Mouse (Mus musculus) adrenal gland, adult 18-20 months (tissue): ENCODE data around the gene Cfap161. TPM values are rescaled to one million over a fixed set of nuclear protein-coding genes. Genes with fewer than 3 reads are reported as not detected.

Experiments
- DNase-seq, 2 experiments: peaks; one replicate each; pipeline ENCODE4 v3.0.0; 2021 to 2022; ENCODE audit warnings: low spot score in 2 of 2
- total RNA-seq, 2 experiments: library from RNA; stranded (reverse); gene quantifications; 1 replicate in 1 of 2; 2 replicates in 1 of 2; pipeline ENCODE4 v1.2.3; 2021

Cfap161 gene
- total RNA-seq, 2 experiments from 2014 or later: 0.63 to 0.74 TPM

DNA sequence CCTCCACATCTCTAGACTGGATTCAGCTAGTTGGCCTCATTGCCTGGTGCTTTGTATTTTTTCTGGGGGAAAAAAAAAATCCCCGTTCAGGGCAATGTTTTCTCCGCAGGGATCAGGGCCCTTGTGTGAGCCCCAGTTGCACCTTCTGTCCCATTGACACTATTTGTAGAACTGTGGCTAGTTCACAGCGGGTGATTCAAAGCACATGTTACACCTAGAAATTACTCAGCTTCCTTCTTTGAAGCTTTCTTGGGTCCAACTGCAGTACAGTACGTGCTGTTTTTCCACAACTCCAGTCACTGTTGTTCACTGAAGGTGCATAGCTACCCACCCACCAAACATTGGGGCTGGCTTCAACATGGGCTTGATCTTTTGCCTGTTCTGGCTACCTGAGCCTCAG is 9.1 kb upstream of the Cfap161 start:
- no peak for DNase-seq

DNA sequence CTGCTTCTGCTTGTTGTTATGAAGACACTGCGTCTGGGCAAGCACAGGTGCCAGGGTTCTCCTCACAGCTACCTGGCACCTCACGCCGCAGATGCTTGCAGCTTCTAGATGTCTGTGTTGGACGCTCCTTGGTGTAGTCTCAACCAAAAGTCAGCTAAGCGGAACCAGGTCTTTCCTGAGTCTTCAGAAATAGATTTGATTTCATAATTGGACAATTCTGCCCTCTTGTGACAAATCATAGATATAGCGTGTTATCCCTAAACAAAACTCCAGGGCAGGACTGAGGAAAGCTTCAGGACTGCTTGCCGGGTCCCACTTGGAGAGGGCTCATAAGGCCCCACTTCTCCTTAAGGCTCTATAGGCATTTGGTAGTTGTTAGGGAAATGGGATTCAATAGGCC is 7.8 kb upstream of the Cfap161 start:
- no peak for DNase-seq

DNA sequence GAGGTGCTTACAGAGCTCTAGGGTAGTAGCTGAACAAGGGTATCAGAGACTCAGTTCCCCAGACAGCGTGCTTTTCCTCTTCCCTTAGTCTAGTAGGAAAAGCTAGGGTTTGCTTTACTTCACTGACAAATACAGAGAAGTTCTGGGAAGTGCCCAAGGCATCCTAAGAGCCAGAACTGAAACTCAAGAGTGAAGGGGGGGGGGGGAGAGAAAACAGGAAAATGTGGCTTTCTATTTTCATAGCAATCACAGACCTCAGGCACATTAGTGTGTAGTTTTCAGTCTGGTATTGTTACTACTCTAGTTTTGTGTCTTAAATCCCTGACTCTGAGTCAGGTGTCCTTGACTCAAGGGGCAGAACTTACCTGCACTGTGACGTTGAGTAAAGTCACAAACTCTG is 7.3 kb upstream of the Cfap161 start:
- DNase-seq: no peak

DNA sequence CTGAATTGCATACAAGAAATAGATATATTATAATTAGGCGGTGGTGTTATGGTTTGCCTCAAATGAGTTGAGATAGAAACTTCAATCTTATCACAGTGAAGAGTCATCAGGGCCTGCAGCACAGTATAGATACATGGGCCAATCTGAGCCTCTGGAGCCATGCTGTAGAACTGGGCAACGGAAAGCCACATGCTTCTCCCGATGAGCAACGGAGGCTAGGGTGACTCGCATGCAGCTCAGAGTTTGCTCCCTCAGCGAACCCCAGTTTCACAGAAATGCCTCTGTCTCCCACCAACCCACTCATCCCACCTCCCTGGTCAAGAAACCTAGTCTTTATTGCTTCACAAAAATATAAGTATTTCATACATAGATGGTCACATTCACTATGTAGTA is 6.8 kb upstream of the Cfap161 start:
- no peak for DNase-seq

DNA sequence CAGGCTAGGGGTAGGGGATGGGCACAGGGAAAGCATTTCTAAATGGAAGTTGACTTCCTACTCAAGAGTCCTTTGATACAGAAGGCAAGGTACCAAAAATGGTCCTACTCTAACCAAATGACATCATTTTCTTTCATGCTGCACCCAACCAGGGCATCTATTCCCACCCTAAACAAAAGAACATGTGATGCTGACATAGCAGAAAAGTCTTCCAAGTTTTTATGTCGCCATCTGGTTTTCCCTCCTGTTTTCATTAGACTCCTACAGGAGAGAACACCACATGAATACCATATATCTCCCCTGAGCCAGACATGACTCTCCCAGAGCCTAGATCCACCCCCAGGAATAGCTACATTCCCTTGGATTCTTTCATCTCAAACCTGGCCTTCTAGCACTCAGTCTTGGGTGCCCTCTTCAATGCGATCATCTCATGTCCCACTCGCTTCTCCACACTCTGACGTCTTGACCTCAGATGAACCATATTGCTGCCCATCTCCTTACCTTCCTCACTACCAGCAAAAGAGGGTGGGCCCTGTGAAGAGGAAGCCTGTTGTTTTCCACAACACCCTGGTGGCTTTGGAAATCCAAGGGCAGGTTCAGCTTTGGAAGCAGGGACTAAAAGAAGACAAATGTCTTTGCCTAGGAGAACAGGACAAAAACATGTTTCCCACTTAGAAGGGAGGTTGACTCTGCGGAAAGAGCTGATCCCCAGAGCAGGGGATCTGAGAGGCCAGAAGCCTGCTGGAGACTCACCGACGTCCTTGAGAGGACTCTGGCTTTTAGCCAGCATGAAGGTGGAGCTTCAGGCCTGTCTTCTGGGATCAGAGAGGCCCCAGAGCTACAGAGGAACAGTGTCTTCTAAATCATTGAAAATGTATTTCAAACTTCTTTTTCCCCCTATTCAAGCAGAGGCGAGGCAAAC is 6.1 kb upstream of the Cfap161 start:
- no peak for DNase-seq

DNA sequence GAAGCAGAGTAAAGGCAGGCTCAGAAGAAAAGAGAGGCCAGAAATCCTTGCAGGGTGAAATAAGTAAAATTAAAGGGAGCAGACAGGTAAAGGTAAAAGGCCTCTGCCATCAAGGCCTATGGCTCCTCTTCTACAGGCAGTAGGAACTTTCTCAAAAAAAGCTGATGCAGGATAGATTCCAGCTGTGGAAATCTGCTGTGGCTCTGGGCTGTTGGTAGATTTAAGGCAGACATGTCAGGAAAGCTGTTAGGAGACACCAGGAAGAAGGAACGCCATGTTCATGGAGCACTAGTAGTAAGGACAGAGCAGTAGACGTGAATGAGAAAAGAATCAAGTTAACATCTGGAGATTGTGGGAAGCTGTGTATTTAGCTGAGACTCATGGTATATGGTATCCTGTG is 5.4 kb upstream of the Cfap161 start:
- no peak for DNase-seq

DNA sequence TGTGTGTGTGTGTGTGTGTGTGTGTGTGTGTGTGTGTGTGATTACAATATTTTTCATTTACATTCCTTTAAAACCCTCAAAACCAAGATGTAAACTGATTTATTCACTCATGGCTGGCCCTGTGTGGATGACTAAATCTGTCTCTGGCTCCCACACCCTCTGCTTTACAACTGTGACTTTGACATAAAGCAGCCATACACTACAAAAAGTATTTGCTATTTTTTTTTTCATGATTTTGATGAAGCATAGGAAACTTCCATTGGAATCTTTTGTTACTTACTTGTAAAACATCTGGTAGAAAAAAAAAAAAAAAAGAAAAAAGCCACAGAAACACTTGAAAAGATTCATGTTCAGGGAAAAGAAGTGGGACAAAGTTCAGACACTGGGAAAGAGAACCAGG is 3.3 kb upstream of the Cfap161 start:
- no peak for DNase-seq

DNA sequence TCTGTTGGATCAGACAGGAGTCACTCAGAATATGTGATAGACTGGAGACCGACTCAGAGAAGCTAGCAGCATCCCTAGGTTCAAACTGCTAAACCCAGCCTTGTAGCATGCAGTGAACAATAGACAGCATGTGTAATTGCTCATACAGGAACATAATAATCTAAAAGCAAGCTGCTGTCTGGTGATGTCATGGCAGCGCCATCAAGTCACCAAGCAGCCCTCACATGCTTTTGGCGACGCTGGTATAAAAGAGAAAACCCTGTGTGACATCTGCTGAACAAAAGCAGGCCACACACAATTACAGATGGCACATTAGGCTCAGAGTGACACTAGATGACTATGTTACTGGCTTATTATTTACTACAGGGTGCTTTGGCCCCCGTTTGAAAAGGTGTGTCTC is 1.5 kb upstream of the Cfap161 start:
- no peak for DNase-seq

DNA sequence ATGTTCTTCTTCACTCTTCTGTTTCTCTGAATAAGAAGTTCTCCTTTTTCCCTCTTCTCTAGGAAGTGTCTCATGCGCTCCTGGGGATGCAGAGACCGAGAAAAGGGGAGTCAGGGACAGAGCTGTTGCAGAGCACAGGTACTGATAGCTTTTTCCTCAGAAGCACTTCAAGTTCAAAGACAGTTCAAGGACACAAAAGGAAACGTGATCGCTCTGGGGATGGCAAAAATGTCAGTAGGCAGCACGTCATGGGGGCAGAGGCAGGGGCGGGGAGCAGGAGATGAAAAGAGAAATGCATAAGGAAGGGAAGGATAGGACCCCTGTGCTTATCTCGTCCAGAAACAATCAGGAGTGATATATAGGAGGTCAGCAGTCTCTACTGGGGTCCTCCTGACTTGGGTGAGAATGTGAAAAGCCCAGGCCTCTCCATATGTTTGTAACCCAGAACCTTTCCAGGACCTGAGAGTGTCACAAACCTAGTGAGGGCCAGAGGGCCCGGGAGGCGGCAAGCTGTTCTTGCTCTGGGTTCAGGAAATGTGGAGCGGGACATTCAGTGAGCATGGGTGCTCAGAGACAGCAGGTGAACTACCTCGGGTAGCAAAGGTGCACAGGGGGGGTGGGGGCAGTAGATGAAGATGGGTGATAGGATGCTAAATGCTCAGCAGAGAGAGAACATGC is 535 bp downstream of the Cfap161 start:
- DNase-seq: no peak

DNA sequence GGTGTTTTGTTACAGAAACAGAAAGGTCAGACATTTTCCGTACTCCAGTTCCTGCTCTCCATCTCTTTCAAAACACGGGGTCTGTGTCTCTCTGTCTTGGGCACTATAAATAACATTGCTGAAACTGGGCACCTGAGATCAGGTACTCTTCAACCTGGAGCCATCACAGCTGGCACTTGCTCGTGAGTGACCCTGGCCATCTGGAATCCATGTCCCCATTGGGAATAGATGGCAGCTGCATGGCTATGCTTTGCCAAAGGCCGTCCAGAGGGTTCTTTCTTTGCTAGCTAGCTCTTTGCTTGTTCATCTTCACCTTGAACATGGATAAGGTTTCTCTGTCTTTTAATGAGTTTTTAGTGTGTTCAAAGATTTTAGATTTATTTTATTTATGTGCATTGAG is 13.8 kb downstream of the Cfap161 start:
- no peak for DNase-seq

DNA sequence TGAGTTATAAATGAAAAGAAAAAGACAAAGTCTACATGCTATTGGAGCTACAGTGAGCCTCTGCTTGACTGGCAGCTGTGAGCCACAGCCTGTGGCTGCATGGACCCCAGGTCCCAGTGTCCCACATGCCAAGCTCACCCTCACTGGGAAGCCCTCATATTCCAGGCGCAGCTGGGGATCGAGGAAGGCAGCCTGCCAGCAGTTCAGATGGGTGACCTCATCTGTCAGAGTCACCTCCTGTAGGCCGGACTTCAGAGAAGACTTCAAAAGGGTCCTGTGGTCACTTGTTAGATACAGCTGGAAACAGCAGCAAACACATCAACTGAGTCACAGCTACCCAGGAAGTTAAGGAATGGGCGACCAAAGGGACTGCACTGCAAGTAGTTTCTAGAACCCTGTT is 14.7 kb downstream of the Cfap161 start:
- no peak for DNase-seq

DNA sequence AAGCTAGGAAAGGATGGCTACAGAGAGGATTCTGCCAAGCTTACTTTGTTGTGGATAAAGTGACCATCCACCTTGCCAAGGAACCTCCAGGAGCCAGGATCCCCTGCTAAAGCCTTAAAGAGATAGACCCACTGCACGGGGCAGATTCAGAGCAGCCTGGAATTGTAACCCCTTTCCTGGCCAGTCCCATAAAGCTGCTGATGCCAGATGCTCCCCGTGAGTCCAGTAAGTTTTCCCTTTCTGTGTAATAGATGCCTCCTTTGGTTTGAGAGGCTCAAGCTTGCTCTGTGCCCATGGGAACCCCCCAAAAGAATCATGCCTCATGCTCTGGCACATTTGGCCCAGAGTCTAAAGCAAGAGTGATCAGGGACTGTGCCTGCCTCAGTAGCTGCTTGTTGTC is 15.7 kb downstream of the Cfap161 start:
- no peak for DNase-seq

DNA sequence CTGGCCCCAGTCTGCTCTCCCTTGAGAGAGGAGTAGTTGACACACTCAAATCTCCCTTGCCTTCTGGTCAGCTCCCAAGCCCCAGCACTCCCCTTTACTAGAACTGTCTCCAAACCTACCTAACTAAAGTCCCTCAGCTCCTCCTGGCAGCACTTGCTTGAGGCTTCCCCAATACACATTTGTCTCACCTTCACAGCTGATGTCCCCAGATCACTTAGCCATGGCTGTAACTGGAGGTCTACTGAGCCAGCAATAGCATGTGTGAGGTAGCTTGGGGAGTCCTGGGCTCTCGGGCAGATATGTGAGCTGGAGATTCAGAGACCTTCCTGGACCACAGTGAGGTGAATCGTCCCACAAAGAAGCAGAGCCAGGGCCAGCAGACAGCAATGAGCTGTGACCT is 16.2 kb downstream of the Cfap161 start:
- no peak for DNase-seq

DNA sequence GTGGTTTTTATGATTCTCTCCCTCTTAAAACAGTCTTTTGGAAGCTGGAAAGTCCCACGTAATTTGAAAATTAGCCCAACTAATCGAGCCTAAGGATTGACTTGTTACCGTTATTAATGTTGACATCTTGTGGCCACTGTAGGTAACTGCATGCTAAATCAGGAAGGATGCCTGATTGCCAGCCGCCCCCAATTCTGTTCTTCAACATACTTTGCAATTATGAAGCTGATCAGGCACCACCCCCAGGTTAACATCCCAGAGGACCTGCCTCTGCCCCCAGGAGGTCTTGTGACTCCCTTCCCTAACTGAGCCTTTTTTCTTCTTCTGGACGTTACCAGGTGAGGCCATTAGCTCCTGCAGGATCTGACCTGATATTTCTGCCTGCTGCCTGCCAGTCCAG is 20.0 kb downstream of the Cfap161 start:
- no peak for DNase-seq

DNA sequence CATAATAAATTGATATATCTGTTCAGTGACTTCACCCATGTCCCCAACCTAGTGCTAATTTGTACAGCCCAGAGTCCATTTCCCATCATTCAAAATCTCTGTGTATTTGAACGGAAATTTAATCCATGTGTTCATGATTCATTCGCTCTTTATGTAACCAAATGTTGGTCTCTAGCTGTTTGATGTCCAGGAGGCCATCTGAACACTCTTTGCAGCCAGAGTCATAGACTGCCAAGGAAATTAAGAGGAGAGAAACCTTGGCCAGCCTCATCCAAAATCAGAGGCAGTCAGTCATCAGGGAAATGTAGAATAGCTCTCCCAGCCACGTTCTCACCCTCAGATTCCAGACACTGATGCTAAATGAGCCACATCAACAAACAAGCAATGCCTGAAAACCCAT is 31.0 kb downstream of the Cfap161 start:
- DNase-seq: no peak

DNA sequence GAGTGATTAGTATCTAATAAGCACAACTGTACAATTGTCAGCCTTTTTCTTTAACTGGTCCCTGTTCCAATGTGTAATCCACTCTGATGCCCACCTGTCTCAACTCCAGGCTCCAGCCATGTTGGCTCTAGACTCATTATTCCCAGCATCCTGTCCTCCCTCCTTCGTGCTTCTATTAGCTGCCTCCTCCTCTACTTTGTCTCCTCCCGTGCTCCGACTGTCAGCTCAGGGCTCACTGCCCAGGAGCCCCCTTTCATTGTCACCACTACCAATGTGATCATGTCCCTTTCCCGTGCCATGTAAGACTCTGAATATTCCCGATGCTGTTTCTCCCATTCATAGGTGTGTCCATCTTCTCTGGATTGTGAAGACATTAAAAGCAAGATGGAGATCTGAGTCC is 32.3 kb downstream of the Cfap161 start:
- no peak for DNase-seq

DNA sequence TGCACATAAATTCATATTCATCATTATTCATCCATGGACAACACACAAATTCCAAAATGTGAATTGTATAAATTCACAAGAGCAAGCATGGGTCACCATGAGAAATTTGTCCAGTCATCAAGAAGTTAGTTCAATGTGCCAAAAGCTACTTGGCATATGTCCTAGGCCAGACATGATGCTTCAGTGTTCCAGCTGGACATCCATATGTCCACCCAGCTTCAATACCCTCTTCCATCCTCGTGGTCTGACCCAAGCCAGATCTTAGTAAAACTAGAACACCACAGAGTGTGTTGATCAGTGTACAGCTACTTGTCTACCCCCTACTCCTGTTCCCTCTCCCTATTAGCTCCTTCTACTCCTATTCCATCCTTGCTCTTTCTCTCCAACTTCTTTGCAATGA is 43.6 kb downstream of the Cfap161 start:
- no peak for DNase-seq

DNA sequence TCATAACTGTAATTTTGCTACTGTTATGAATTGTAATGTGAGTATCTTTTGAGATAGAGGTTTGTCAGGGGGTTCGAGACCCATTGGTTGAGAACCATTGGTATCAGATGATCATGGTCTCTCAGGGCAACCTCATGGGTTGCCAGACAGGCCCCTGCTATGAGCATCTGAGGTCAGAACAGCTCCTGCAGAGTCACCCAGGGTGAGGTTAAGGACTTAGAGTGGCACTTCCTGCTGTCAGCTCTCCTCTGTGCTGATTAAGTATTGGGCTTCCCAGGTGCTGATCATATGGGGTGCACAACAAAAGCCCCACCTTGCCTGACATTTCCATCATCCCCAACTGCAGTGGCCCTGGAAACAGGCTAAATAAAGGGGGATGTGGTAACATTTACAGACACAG is 46.3 kb downstream of the Cfap161 start:
- no peak for DNase-seq

DNA sequence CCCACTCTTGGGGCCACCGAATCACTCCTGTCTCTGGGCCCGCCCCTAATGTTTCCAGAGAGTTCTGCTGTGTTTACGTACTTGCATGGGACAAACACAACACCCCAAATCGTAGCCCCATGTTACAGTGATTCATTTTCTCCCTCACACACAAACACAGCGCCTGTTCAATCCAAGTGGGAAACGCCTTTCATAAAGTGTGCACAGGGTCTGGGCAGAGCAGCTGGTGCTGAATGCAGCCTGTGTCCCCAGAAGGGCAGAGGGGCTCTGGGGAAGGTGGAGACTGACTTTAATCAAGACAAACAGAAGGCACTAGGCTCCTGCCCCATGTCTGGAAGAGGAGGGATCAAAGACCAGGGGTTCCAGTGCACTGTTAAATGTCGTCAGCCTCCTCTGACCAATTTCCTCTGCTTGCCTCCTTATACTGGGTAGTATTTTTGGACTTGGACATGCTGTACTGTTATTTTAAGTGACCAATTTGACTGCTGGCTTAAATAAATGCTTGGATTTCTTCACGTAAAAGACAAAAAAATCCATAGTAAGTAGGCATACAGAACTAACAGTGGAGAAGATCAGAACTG is 48.5 kb downstream of the Cfap161 start:
- DNase-seq: no peak

DNA sequence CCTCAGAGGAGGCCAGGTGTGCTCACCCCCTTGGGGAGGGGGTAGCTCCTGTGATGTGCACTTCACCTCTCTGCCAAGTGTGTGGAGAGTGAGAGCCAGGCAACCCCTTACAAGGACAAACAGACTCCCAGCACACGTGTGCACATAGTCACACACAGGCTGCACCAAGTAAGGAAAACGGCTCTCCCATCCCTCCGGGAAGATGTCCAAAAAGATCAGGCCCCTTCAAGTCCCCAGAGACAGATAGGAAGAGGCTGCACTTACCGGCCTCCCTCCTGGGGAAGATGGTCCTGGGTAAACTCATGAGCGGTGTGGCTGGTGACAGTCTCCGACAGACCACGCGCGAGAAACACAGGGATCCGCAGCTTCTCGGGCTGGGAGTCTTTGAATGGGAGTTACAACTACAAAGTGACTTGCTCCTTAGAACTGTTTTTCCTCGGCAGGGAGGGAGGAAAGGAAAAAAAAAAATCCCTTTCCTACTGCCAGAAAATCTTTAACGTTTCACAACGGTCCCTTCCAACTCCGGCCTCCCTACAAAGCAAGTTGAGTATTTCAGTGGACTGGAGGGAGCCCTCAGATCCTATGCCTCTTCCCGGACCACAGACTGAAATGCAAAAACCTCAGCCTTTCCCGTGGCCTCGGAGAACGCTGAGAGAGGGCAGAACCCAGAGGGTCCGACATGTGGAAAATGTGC is 49.1 kb downstream of the Cfap161 start, which contains the start of gene Il16:
Gene Il16 (minus strand): TSS at position 314 of the 694 bp plus-strand sequence.
- no peak for DNase-seq

DNA sequence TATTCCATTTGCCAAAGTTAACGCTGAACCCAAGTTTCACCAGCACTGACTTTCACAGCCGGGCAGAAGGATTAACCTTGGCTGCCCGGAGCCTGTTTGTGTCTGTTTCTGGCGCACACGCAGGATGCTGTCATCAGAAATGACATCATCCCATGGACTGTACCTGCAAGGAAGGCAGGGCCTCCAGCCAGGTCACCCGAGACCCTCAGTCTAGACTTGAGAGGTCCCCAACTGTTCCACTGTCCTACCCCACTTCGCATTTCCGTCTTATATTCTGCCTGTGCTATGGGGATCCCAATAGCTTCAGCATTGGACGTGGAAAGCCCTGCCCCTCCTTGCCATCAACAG is 49.6 kb downstream of the Cfap161 start:
- DNase-seq: no peak

DNA sequence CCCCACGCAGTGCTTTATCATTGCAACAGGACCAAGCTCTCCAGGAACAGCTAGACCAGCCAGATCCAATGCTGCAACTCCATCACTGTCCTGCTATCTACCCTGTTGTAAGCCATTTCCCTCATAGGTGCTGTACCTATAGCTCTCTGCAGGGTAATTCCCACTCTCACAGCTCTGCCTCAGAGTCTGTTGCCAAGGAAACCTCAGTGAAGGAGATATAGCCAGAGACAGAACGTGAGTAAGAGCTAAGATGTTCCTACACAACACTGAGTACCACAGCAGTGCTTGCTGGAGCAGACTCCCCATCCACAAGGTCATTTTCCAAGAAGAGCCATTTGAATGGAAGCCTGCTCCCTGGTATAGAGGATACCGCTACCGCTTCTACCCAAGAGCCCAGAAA is 50.4 kb downstream of the Cfap161 start:
- DNase-seq: no peak
